Mouse (Mus musculus) heart, adult 11 months (tissue): ENCODE measurements around the gene Cilp2.
A peak's percentile ranks its signal among the peaks of the same experiment; 100 is the strongest.

ENCODE experiments used
- DNase-seq: peaks from one replicate; pipeline ENCODE4 v3.0.0; 2022

Gene Cilp2

DNA sequence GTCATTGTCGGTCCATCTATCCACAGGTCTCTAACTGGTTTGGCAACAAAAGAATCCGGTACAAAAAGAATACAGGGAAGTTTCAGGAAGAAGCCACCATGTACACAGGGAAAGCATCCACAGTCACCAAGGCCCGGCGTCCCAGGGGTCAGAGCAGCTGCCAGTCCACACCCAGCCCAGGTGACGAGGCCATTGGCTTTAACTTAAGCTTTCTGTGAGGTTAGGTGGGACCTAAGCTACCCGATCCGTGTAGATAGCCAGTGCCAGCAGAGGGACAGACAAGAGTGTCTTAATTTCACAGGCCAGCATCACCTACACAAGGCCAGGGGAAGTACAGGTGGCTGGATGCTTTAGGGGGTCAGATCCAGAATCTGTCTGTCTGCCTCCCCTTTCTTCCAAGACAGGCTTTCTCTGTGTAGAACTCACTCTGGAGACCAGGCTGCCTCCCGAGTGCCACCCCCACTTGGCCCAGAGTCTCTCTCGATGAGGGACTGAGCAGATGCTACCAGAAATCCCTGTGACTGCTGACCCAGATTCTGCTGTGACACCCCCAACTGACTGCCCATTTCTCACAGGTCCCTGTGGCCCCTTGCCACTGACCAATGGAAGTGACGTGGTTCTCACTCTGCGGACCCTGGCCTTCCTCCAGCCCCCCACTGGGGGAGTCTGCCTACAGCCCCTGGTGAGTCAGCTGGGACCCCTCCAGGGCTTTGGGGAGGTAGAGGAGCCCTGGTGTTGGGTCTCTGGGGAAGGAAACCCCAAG lies 17.3 kb downstream of the Cilp2 start:
- peak; percentile 87 for DNase-seq

DNA sequence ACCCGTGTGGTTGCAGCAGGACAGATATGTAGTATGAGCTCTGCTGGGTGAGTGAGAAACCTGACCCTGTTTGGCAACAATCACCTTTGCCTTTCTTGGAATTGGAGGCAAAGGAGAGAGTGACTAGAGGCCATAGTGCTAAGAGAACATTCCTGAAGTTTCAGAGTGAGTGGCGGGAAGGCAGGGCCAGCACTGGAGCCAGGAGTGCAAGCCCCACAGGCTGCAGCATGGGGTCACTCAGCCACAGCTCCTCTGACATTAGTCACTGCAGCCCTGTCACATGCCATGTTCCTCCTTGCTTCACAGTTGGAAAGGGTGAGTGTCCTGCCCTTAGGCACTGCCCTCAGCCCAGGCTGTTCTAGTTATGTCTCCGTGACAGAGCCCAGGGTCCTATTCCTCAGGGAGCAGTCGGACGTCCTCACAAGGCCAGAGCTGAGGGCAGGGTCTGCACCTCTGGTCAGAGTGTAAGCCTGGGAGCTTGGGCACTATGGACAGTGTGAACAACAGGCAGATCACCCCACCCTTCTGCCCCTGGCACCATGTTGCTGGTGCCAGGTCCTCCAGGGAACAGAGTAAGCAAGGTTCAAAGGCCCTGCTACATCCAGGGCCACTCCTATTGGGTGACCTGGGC lies 19.7 kb downstream of the Cilp2 start:
- peak; percentile 87 for DNase-seq

DNA sequence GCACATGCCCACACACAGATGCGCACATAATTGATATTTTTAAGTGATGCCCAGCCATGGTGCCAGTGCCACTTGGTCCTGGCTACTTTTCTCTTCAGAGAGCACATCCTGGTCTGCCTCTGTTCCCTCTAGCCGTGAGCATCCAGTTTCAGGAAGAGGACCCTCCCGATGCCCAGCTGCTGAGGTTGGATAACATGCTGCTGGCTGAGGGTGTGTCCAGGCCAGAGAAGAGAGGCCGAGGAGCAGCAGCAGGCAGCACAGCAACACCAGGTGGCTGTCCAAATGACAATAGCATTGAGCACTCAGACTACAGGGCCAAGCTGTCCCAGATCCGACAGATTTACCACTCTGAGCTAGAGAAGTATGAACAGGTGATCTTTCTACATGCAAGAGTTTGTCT lies 23.3 kb downstream of the Cilp2 start:
- DNase-seq = peak; percentile 77

GRCm38 (mm10) chr8:69863387-69864020 lies 24.0 kb downstream of the Cilp2 start:
- peak; percentile 89 for DNase-seq

GRCm38 (mm10) chr8:69861251-69861650 lies 26.2 kb downstream of the Cilp2 start:
- DNase-seq = no peak

DNA sequence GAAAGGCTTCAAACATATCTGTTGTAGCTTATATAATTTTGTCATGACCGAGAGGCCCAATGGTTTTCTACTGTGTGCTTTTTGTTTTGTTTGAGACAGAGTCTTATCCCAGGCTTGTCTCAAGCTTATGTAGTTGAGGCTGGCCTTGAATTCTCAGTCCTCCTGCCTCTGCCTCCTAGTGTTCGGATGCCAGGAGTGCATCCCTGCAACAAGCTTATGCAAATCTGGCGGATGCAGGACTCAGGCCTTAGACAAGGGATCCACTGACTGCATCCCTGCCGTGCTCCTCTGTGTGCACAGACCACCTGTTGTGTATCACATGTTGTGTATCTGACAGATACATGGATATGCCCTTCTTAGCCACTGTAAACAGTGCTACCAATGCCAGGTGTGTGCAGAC lies 26.7 kb downstream of the Cilp2 start:
- no peak for DNase-seq

DNA sequence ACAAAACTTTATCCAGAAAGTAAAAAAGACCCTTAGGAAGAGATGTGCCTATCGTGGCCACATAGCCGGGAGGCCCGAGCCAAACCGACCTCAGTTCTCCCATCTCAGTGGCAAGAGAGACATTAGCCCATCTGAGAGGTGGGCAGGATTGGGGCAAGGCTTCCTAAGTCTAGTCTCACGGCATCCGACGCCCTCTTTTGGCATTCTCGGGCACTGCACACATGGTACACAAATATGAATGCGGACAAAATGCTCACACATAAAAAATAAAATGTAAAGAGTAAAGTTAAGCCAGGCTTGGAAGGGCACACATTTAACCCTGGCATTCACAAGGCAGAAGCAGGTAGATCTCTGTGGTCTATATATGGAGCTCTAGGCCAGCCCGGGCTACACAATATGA lies 33.6 kb downstream of the Cilp2 start:
- no peak for DNase-seq

- no peak for DNase-seq
These were observed 36.5 kb downstream of the Cilp2 start for GRCm38 (mm10) chr8:69850926-69851506.

DNA sequence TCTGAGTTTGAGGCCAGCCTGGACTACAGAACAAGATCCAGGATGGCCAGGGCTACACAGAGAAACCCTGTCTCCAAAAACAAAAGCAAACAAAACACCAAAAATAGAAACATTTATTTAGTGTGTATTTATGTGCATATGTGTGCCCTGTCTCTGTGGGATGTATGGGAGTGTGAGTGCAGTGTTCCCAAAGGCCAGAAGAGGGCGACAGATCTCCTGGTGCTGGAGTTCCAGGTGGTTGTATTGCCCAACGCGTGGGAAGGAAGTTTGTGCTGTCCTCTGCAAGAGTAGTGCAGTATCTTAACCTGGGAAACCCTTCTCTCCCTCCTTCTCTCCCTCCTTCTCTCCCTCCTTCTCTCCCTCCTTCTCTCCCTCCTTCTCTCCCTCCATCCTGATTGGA lies 37.6 kb downstream of the Cilp2 start:
- no peak for DNase-seq

- DNase-seq = peak; percentile 97
These were observed 38.5 kb downstream of the Cilp2 start for GRCm38 (mm10) chr8:69848951-69849350.

DNA sequence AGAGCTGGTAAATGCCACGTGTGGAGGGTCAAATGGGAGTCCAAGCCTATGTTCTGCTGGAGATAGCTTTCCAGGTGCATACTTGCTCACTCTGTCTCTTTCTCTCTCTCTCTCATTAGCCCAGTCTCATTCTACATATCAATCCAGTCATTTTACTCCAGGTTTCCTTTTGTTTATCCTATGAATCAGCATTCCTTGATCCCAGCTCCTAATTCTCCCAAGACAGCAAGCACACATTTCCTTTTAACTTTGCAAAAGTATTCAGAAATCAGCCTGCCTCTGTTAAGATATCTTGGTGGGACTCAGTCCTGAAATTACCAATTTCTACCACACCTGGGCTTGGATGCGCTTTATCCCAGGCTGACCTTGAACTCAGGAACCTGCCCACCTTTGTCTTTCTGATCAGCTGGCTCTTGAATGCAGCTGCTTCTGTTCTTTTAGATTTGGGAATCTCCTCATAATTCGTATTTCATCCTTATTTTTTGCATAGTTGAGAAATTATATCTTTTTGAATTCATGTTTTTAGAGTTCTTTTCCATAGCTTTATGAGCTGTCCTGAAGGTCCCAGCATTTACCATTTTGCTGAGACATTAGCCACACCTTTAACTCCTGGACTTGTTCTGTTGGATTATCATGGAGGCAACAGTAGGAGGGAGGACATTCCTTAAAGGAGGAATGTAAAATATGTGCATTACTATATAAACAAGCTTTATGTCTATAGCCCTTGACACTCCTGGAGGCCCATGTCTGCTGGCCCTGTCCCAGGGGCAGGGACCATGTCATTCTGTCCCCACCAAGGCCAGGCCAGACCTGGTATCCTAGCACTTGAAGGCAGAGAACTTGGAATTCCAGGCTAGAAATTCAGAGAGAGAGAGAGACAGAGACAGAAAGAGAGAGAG lies 40.1 kb downstream of the Cilp2 start:
- DNase-seq = no peak

DNA sequence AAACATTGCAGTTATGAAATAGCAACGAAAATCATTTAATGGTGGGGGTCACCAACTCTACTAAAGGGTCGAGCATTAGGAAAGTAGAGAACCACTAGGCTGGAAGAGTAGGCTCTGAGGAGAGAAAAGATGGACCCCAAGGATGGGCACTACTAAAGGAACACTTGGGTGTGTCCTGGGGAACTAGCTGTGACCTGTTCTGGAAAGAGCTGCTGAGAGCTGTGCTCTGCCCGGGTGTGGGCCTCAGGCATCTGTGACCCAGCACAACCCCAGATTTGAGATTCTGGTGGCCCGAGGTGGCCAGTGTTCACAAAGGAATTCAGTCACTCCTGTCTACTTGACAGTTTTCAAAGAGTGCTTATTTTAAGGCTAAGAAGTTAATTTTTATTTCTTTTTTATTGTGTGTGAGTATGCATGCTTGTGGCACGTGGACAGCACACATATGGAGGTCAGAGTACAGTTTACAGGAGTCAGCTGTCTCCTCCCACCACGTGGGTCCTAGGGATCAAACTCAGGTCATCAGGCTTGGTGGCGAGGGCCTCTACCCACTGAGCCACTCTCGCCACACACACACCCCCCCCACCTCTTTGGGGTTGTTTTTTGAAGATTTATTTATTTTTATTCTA lies 50.3 kb downstream of the Cilp2 start:
- DNase-seq = no peak

GRCm38 (mm10) chr8:69832298-69832853 lies 55.1 kb downstream of the Cilp2 start, which contains the start of gene Pbx4:
Gene Pbx4, plus strand, starts transcription at chr8:69832491.
- peak; percentile 99 for DNase-seq
